Mouse (Mus musculus) liver, embryonic 12.5 days (tissue): ENCODE results near the gene Apol9a. TPM values are rescaled to one million over a fixed set of nuclear protein-coding genes. Genes with fewer than 3 reads are reported as not detected.
"Not testable (repeated sequence)": the region's sequence is repeated elsewhere in the genome, so short reads cannot be mapped to it uniquely, and the experiment has no call there.

Experiments used
- ATAC-seq: fragments of 200-750 bp; cut with Nextera tagmentation; 2 replicates; pipeline ENCODE4 v1.8.0; 2017; ENCODE audit warnings: moderate number of reproducible peaks, mild to moderate bottlenecking, moderate library complexity
- H3K27ac ChIP-seq: fragments of 300-500 bp; sonication (generic); 2 replicates; pipeline ENCODE4 v1.5.1; 2016; ENCODE audit warnings: mild to moderate bottlenecking
- H3K27me3 ChIP-seq: fragments of 300-500 bp; sonication (generic); replicated peaks from 2 replicates; pipeline ENCODE4 v1.6.1; 2016; ENCODE audit warnings: mild to moderate bottlenecking, moderate library complexity
- H3K36me3 ChIP-seq: fragments of 300-500 bp; sonication (generic); 2 replicates; pipeline ENCODE4 v1.6.1; 2016; ENCODE audit warnings: mild to moderate bottlenecking, moderate library complexity
- H3K4me1 ChIP-seq: fragments of 300-500 bp; sonication (generic); 2 replicates; pipeline ENCODE4 v1.6.1; 2016
- H3K4me2 ChIP-seq: fragments of 300-500 bp; sonication (generic); 2 replicates; pipeline ENCODE4 v1.6.1; 2016; ENCODE audit warnings: mild to moderate bottlenecking, moderate library complexity
- H3K4me3 ChIP-seq: fragments of 300-500 bp; sonication (generic); 2 replicates; pipeline ENCODE4 v1.5.1; 2016; ENCODE audit warnings: mild to moderate bottlenecking, moderate library complexity
- H3K9ac ChIP-seq: fragments of 300-500 bp; sonication (generic); 2 replicates; pipeline ENCODE4 v1.6.1; 2016; ENCODE audit warnings: mild to moderate bottlenecking, moderate library complexity
- H3K9me3 ChIP-seq: fragments of 300-500 bp; sonication (generic); replicated peaks from 2 replicates; pipeline ENCODE4 v1.6.1; 2016; ENCODE audit warnings: mild to moderate bottlenecking, moderate library complexity
- WGBS: fragments of 180-500 bp; shearing (Covaris S2); methylation state at CpG from one replicate; pipeline ENCODE4 v1.1.7; 2016; ENCODE audit not compliant: insufficient replicate concordance; 5-methylcytosine and 5-hydroxymethylcytosine counted together
- polyA plus RNA-seq: library from polyadenylated mRNA; unstranded; fragments of >200 nt; fragmentation: Nextera tagmentation; extraction: Ambion mirVana; gene quantifications from 2 replicates; pipeline ENCODE4 v1.2.1, GENCODE M21; 2016

The Apol9a gene
- polyA plus RNA-seq, 1 experiment from 2014 or later = not detected

DNA sequence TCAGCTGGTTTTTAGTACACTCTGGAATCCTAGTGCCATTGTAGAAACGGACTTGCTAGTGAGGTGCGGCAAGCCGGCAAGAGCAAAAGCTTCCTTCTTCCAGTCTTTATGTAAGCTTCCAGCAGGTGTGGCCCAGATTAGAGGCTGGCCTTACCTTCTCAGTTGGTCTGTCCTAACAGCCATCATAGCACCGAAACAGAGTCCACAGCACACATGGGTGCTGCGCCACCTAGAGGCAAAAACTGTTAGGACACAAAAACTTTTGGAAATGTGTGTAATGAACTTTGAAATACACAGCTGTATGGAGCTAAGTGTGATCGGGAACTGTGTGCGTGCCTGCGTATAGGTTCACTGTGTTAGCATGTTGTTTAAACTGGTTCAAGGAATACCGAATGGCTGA lies 11.9 kb downstream of the Apol9a start, which contains the start of gene Apol7a:
Gene Apol7a (minus strand): TSS at position 84 of the 400 bp plus-strand sequence.
- H3K9ac ChIP-seq, H3K4me2 ChIP-seq, H3K4me3 ChIP-seq, H3K27me3 ChIP-seq, H3K36me3 ChIP-seq, H3K9me3 ChIP-seq, H3K27ac ChIP-seq, H3K4me1 ChIP-seq, ATAC-seq: not testable (repeated sequence)
- 54% methylated on average over 9 of the region's 9 CpGs for WGBS

DNA sequence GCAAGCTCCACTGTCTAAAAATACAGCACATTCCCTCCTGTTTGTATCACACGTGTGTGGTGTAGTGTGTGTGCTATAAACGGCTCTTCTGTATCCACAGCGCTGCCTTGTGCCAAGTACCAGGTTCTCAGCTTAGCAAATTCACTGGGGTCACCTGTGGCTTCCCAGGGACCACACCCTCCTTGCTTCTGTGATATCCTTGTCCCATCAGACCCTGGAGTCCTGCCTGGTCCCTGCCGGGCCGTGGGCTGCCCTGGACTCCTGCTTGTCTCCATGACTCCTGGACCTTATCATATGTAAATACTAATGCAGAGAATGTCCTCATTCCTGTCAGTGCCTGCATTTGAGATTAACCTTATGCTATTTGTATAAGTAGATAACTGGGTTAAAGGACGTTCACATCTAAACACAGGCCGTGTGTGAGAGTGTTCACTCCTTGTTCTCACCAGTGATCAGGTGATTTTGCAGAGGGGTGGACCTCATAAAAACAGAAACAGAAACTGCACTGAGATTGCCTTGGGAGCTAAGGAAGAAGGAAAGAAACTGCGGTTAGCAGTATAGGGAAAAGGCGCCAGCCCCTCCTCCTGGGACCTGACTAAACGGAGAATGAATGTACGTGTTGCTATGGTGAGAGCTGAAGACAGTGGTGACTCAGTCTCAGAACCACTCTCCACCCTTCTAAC lies 13.3 kb downstream of the Apol9a start:
- not testable (repeated sequence) for H3K4me2 ChIP-seq, H3K27ac ChIP-seq, H3K9ac ChIP-seq, H3K9me3 ChIP-seq, H3K4me3 ChIP-seq, H3K4me1 ChIP-seq, H3K36me3 ChIP-seq, H3K27me3 ChIP-seq
- peak; percentile 35; the same call in 1 of the 2 replicates for ATAC-seq
- WGBS = 55% methylated on average over 11 of the region's 11 CpGs

DNA sequence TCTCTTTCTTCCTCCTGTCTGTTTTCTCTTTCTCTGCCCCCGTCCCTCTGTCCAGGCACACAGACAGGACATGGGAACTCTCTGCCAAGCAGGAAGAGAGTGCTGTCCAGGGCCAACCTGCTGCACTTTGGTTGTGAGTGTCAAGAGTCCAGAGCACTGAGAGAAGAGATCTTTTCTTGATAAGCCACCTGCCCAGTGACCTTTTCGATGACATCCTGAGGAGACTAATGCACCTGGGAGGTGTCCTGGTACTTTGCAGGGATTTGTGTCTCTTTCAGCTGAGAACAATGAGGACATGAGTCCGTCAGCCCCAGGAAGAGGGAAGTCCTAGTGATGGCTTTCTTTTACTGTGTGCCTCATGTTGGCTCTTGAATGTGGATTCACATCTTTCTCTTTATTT lies 17.1 kb downstream of the Apol9a start:
- not testable (repeated sequence) for H3K4me2 ChIP-seq, H3K4me3 ChIP-seq, ATAC-seq, H3K27ac ChIP-seq, H3K36me3 ChIP-seq, H3K27me3 ChIP-seq, H3K4me1 ChIP-seq, H3K9ac ChIP-seq, H3K9me3 ChIP-seq
- 36% methylated on average over 3 of the region's 3 CpGs for WGBS

DNA sequence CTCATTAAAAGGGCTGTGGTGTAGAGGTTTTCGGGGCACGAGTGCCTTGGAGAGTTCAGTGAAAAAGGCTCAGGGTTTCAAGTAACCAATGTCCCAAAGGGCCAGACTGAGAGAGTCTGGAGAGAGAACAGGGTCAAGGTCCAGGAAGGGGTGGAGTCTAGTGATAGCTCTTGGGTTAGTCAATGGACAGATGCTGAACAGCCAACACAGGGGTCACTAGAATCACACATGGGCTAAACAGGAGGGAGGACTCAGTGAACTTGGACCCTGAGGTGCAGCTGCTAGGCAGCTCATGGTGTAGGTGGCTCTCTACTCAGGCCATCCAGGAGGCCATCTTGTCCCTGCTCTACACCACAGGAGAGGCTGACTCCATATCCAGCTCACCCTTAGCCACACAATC lies 23.5 kb downstream of the Apol9a start:
- ATAC-seq = no peak
- Histone ChIP-seq H3K4me2 (no peak overlapping the region), H3K9ac (no peak overlapping the region), H3K36me3 (no peaks in the 10 kb centered on the region), H3K4me1 (no peaks in the 10 kb centered on the region), H3K27me3 (no peaks in the 10 kb centered on the region), H3K9me3 (no peaks in the 10 kb centered on the region), H3K27ac (no peak overlapping the region), H3K4me3 (no peak overlapping the region)
- WGBS = 54% methylated on average over 2 of the region's 2 CpGs

DNA sequence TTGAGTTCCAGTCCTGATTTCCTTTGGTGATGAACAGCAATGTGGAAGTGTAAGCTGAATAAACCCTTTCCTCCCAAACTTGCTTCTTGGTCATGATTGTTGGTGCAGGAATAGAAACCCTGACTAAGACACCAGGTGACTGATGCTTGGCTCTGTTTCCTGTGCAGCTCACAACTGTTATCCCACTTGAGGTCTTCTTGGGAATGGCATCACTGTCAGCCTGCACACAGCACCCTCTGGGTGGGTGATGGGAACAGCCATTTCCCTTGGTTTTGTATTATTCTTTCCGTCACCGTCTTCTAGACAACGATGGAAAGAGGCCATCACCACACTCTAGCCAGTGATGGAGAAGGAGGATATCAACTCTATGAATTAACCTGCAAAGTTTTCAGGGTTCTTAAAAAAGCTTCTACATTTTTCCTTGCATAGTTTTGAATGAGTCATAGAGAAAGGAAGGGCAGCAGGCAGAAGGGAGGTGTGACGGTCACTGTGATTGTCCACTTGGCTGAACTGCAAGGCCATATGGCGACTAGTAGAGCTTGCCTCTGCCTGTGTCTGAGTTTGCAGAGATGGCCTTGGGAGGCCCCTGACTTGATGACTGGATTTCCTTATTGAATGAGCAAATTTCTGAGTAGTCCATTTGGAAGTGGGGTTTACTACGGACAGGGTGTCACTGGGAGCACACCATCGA lies 26.4 kb downstream of the Apol9a start:
- H3K4me3 ChIP-seq = no peak overlapping the region
- no peak for ATAC-seq
- no peaks in the 10 kb centered on the region for H3K4me1 ChIP-seq
- no peaks in the 10 kb centered on the region for H3K27me3 ChIP-seq
- H3K36me3 ChIP-seq = no peaks in the 10 kb centered on the region
- H3K9ac ChIP-seq = no peak overlapping the region
- no peaks in the 10 kb centered on the region for H3K9me3 ChIP-seq
- H3K27ac ChIP-seq = no peak overlapping the region
- 74% methylated on average over 7 of the region's 7 CpGs for WGBS
- no peak overlapping the region for H3K4me2 ChIP-seq

DNA sequence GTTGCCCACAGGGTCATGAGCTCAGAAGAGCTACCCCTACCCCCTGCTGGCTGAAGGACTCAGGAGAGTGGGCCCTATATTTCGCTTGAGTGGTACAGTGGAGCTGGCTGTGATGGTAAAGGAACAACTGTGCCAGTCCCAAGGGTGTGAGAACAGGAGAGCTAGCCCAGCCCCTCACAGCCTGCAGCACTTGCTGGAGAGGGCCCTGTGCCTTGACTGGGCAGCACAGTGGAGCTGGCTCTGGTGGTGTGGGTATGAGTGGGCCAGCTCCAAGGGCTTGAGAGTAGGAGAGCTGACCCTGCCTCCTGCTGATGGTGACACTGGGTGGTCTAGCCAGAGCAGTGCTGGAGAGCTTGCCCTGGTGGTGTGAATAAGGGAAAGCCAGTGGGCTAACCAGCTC lies 28.1 kb downstream of the Apol9a start:
- peak; percentile 32; the same call in 1 of the 2 replicates for ATAC-seq

DNA sequence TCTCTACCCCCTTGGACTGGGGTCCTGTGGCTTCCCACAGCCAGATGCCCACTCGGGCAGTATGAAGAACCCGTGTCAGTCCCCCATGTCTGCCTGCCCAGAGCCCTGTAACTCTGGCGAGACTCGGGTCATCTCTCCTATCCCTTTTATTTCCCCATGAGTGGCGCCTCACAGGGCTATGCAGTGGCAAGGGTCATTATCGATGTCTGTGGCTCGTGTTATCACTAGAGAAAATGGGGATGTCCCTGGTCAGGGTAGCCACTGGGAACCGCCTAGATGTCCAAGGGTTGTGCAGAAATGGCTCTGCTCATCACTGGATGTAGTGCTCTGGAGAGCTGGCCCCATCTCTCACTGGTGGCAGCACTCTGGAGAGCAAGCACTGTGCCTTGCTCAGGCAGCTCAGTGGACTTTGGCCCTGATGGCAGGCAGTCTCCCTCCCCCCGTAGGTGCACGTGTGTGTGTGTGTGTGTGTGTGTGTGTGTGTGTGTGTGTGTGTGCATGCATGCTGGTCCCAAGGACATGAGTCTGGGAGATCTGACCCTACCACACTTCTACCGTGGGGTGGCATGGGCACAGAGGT lies 28.6 kb downstream of the Apol9a start:
- H3K4me3 ChIP-seq = no peak overlapping the region
- H3K4me2 ChIP-seq = no peak overlapping the region
- no peaks in the 10 kb centered on the region for H3K4me1 ChIP-seq
- 57% methylated on average over 11 of the region's 11 CpGs for WGBS
- ATAC-seq = peak; percentile 51; the same call in 1 of the 2 replicates
- no peak overlapping the region for H3K9ac ChIP-seq
- H3K36me3 ChIP-seq = no peaks in the 10 kb centered on the region
- H3K9me3 ChIP-seq = no peaks in the 10 kb centered on the region
- H3K27me3 ChIP-seq = no peaks in the 10 kb centered on the region
- 0 out of 2 replicates have a peak overlapping the region, but pooled peaks have one; percentile 3 for H3K27ac ChIP-seq

More for the DNA sequence above, 28.1 kb downstream of the Apol9a start:
- no peaks in the 10 kb centered on the region for H3K4me1 ChIP-seq
- no peak overlapping the region for H3K27ac ChIP-seq
- no peaks in the 10 kb centered on the region for H3K27me3 ChIP-seq
- no peaks in the 10 kb centered on the region for H3K36me3 ChIP-seq
- 37% methylated on average over 1 of the region's 1 CpGs for WGBS
- no peak overlapping the region for H3K9ac ChIP-seq
- H3K9me3 ChIP-seq = no peaks in the 10 kb centered on the region
- no peak overlapping the region for H3K4me3 ChIP-seq
- H3K4me2 ChIP-seq = no peak overlapping the region

DNA sequence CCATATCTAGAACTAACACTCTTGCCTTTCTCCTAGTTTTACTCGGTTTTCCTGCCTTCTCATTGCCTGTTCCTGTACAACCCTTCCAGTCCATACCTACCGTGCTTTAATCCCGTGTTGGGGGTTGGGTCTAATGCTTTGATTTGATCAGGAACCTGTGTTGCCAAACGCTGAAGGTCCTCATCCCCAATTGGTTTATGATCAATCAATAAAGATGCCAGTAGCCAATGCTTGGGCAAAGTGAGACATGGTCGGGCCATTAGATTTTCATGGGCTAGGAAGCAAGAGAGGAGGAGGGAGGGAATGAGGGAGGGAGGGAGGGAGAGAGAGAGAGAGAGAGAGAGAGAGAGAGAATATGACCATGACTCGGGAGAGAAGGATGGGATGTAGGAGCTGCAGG lies 29.5 kb downstream of the Apol9a start:
- no peak overlapping the region for H3K4me2 ChIP-seq
- no peaks in the 10 kb centered on the region for H3K27me3 ChIP-seq
- H3K27ac ChIP-seq = no peak overlapping the region
- H3K4me3 ChIP-seq = no peak overlapping the region
- no peaks in the 10 kb centered on the region for H3K9me3 ChIP-seq
- ATAC-seq = no peak
- WGBS = 64% methylated on average over 6 of the region's 6 CpGs
- H3K9ac ChIP-seq = no peak overlapping the region
- H3K4me1 ChIP-seq = no peaks in the 10 kb centered on the region
- no peaks in the 10 kb centered on the region for H3K36me3 ChIP-seq

DNA sequence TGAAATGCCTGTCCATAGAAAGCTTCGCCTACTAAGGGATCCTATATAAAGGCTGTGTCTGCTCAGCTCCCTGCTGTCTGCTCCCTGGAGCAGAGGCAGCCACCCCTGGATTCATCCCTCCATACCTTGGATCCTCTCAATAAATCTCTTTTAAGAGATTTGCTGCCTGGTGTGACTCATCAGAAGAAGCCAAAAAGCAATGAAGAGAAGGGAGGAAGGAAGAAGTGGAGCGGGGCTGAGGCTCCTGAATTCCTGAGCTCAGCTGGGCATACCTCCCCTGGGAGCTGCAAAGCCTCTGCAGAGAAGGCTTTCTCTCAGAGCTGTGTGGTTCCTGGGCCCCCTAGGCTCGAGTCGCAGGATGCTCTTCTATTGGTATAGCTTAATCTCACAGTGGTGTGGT lies 31.0 kb downstream of the Apol9a start:
- Histone ChIP-seq H3K27ac (no peak overlapping the region), H3K4me2 (no peak overlapping the region), H3K27me3 (no peaks in the 10 kb centered on the region), H3K4me1 (no peaks in the 10 kb centered on the region), H3K36me3 (no peaks in the 10 kb centered on the region), H3K4me3 (no peak overlapping the region), H3K9me3 (no peaks in the 10 kb centered on the region), H3K9ac (no peak overlapping the region)
- WGBS = 26% methylated on average over 4 of the region's 4 CpGs
- no peak for ATAC-seq

DNA sequence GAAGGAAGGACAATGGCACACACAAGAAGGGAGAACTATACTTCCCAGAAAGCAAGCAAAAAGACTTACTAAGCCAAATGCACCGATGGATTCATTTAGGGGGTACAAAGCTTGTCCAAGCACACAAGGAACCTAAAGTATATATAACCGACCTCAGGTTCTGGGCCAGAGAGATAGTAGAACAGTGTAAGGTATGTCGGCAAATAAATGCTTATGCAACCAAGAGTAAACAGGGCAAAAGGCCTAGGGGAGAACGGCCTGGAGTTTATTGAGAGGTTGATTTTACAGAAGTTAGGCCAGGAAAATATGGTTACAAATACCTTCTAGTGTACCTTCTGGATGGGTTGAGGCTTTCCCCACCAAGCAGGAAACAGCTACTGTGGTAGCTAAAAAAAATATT lies 33.5 kb downstream of the Apol9a start:
- Histone ChIP-seq H3K27me3 (no peaks in the 10 kb centered on the region), H3K4me1 (no peaks in the 10 kb centered on the region), H3K4me2 (no peak overlapping the region), H3K36me3 (no peaks in the 10 kb centered on the region), H3K4me3 (no peak overlapping the region), H3K27ac (no peak overlapping the region), H3K9ac (no peak overlapping the region), H3K9me3 (no peaks in the 10 kb centered on the region)
- no peak for ATAC-seq
- WGBS = 57% methylated on average over 4 of the region's 4 CpGs

DNA sequence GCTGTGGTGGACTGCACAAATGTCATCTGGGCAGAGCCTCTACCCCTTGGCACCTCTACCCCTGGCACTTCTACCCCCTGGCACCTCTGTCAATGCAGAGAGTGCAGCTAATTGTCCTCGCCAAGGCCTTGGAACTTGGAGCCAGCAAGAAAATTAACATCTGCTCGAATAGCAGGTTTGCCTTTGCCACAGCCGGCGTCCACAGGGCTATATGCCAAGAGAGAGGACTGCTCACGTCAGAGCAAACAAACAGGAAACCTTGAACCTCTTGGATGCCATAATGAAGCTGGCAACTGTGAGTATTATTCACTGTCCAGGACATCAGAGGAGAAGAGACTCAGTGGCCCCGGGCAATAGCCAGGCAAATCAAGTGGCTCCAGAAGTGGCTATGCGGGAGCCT lies 34.0 kb downstream of the Apol9a start:
- Histone ChIP-seq H3K9me3 (no peaks in the 10 kb centered on the region), H3K36me3 (no peaks in the 10 kb centered on the region), H3K4me2 (no peak overlapping the region), H3K27ac (no peak overlapping the region), H3K27me3 (no peaks in the 10 kb centered on the region), H3K9ac (no peak overlapping the region), H3K4me1 (no peaks in the 10 kb centered on the region), H3K4me3 (no peak overlapping the region)
- ATAC-seq = no peak
- WGBS = 69% methylated on average over 7 of the region's 7 CpGs

DNA sequence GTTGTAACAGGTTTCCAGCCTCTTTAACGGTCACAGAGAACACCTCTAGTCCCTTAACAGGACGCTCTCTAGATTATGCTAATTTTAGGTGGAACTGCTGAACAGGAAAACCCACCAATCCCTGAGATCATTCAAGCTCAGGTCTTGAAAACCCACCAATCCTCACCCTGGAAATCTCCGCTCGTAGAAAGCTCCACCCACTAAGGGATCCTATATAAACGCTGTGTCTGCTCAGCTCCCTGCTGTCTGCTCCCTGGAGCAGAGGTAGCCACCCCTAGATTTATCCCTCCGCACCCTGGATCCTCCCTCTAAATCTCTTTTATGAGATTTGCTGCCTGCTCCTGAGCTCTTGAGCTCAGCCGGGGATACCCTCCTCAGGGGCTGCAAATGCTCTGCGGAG lies 40.3 kb downstream of the Apol9a start:
- H3K4me1 ChIP-seq = peaks cover 9% of the 10 kb centered on the region; the same call in 1 of the 2 replicates
- H3K4me3 ChIP-seq = no peak overlapping the region
- 72% methylated on average over 8 of the region's 8 CpGs for WGBS
- peaks cover 16% of the 10 kb centered on the region for H3K27me3 ChIP-seq
- H3K4me2 ChIP-seq = no peak overlapping the region
- H3K36me3 ChIP-seq = no peaks in the 10 kb centered on the region
- ATAC-seq = no peak
- no peak overlapping the region for H3K27ac ChIP-seq
- H3K9ac ChIP-seq = no peak overlapping the region
- H3K9me3 ChIP-seq = no peaks in the 10 kb centered on the region
